Mouse (Mus musculus) MEL (cell line): ENCODE data around the gene Pycard. TPM values are rescaled to one million over a fixed set of nuclear protein-coding genes. Genes with fewer than 3 reads are reported as not detected.
A peak's percentile ranks its signal among the peaks of the same experiment; 100 is the strongest.

Source experiments
- DNase-seq: peaks from one replicate; pipeline ENCODE4 v3.0.0; 2011; ENCODE audit warnings: low read depth, low spot score
- H3K27ac ChIP-seq: 2 replicates; pipeline ENCODE4 v1.5.1; 2012; ENCODE audit warnings: low read depth, mild to moderate bottlenecking, control low read depth, low read length, moderate library complexity; ENCODE audit not compliant: control insufficient read depth
- H3K27me3 ChIP-seq, 2 experiments: fragments of 150-350 bp in 1 of 2; sonication (generic) in 1 of 2; 2 replicates each; pipeline ENCODE4 v1.6.1; 2012; ENCODE audit warnings: low read length in 2 of 2, mild to moderate bottlenecking in 2 of 2, improper control_type of control experiment in 1 of 2, moderate library complexity in 1 of 2; ENCODE audit not compliant: insufficient read depth in 2 of 2, control insufficient read depth in 1 of 2
- H3K36me3 ChIP-seq, 2 experiments: 2 replicates each; pipeline ENCODE4 v1.6.1; 2012 to 2014; ENCODE audit warnings: low read length in 2 of 2, improper control_type of control experiment in 1 of 2, inconsistent platforms in 1 of 2, mild to moderate bottlenecking in 1 of 2; ENCODE audit not compliant: insufficient read depth in 2 of 2, control insufficient read depth in 1 of 2
- H3K4me1 ChIP-seq, 2 experiments: fragments of 150-350 bp in 1 of 2; sonication (generic) in 1 of 2; 2 replicates each; pipeline ENCODE4 v1.6.1; 2012; ENCODE audit warnings: low read length in 2 of 2, improper control_type of control experiment in 1 of 2, mild to moderate bottlenecking in 1 of 2; ENCODE audit not compliant: insufficient read depth in 2 of 2, control insufficient read depth in 1 of 2
- H3K4me3 ChIP-seq, 2 experiments: fragments of 150-350 bp in 1 of 2; sonication (generic) in 1 of 2; 2 replicates each; pipeline ENCODE4 v1.5.1; 2012; ENCODE audit warnings: low read depth in 2 of 2, low read length in 2 of 2, mild to moderate bottlenecking in 2 of 2, moderate library complexity in 2 of 2, control low read depth in 1 of 2, improper control_type of control experiment in 1 of 2; ENCODE audit not compliant: control insufficient read depth in 1 of 2, insufficient read depth in 1 of 2
- H3K79me2 ChIP-seq: 2 replicates; pipeline ENCODE4 v1.6.1; 2012; ENCODE audit warnings: mild to moderate bottlenecking, low read length, moderate library complexity; ENCODE audit not compliant: control insufficient read depth, poor library complexity, insufficient read depth
- H3K9ac ChIP-seq: 2 replicates; pipeline ENCODE4 v1.6.1; 2012; ENCODE audit warnings: low read depth, mild to moderate bottlenecking, control low read depth, low read length, moderate library complexity; ENCODE audit not compliant: control insufficient read depth, poor library complexity, severe bottlenecking
- H3K9me3 ChIP-seq: fragments of 150-350 bp; sonication (generic); replicated peaks from 2 replicates; pipeline ENCODE4 v1.6.1; 2012; ENCODE audit warnings: mild to moderate bottlenecking, low read length, improper control_type of control experiment, moderate library complexity; ENCODE audit not compliant: insufficient read depth
- BHLHE40 ChIP-seq: IDR thresholded peaks from 2 replicates; pipeline ENCODE4 v1.6.1; 2012; ENCODE audit warnings: low read depth, mild to moderate bottlenecking, inconsistent platforms, low read length, improper control_type of control experiment, borderline replicate concordance
- CHD1 ChIP-seq: IDR thresholded peaks from 2 replicates; pipeline ENCODE4 v1.6.1; 2012; ENCODE audit warnings: low read depth, mild to moderate bottlenecking, inconsistent platforms, low read length, improper control_type of control experiment
- CTCF ChIP-seq, 3 experiments: IDR thresholded peaks in 2 of 3; conservative IDR thresholded peaks in 1 of 3; 2 replicates each; pipeline ENCODE4 v1.5.1; 2011 to 2012; ENCODE audit warnings: low read length in 3 of 3, low read depth in 2 of 3, mild to moderate bottlenecking in 2 of 3, improper control_type of control experiment in 1 of 3, inconsistent platforms in 1 of 3, mixed read lengths in 1 of 3, moderate library complexity in 1 of 3; ENCODE audit not compliant: control insufficient read depth in 1 of 3, insufficient read depth in 1 of 3, poor library complexity in 1 of 3, severe bottlenecking in 1 of 3
- E2F4 ChIP-seq: IDR thresholded peaks from 2 replicates; pipeline ENCODE4 v1.6.1; 2011; ENCODE audit warnings: low read depth, low read length, improper control_type of control experiment, borderline replicate concordance
- GABPA ChIP-seq: IDR thresholded peaks from 2 replicates; pipeline ENCODE4 v1.6.1; 2012; ENCODE audit warnings: low read depth, mild to moderate bottlenecking, inconsistent platforms, low read length, improper control_type of control experiment, moderate library complexity
- GATA1 ChIP-seq: IDR thresholded peaks from 2 replicates; pipeline ENCODE4 v1.6.1; 2011; ENCODE audit warnings: low read depth, low read length, improper control_type of control experiment
- MYC ChIP-seq: IDR thresholded peaks from 2 replicates; pipeline ENCODE4 v1.6.1; 2011; ENCODE audit warnings: low read depth, mild to moderate bottlenecking, low read length, improper control_type of control experiment, moderate library complexity
- RAD21 ChIP-seq: IDR thresholded peaks from 2 replicates; pipeline ENCODE4 v1.6.1; 2011; ENCODE audit warnings: mild to moderate bottlenecking, low read depth, low read length, improper control_type of control experiment
- SIN3A ChIP-seq: IDR thresholded peaks from 2 replicates; pipeline ENCODE4 v1.6.1; 2012; ENCODE audit warnings: low read length, improper control_type of control experiment, inconsistent platforms
- SMC3 ChIP-seq: IDR thresholded peaks from 2 replicates; pipeline ENCODE4 v1.6.1; 2011; ENCODE audit warnings: low read depth, low read length, improper control_type of control experiment
- TBP ChIP-seq: IDR thresholded peaks from 2 replicates; pipeline ENCODE4 v1.8.0; 2011; ENCODE audit warnings: low read depth, low read length, improper control_type of control experiment
- TCF12 ChIP-seq: IDR thresholded peaks from 2 replicates; pipeline ENCODE4 v1.6.1; 2014; ENCODE audit warnings: low read depth, mild to moderate bottlenecking, inconsistent platforms, low read length, improper control_type of control experiment, moderate library complexity
- USF1 ChIP-seq: IDR thresholded peaks from 2 replicates; pipeline ENCODE4 v1.6.1; 2014; ENCODE audit warnings: low read depth, mild to moderate bottlenecking, inconsistent platforms, low read length, improper control_type of control experiment, moderate library complexity
- ZKSCAN1 ChIP-seq: IDR thresholded peaks from 2 replicates; pipeline ENCODE4 v1.6.1; 2012; ENCODE audit warnings: low read depth, mild to moderate bottlenecking, inconsistent platforms, low read length, improper control_type of control experiment, moderate library complexity
- polyA plus RNA-seq, 2 experiments: library from polyadenylated mRNA; stranded (reverse) in 1 of 2; unstranded in 1 of 2; fragments of >175 nt in 1 of 2; fragments of >200 nt in 1 of 2; gene quantifications; 2 replicates each; pipeline versions ENCODE4 v1.2.1 to v1.2.4; 2012; ENCODE audit warnings: low replicate concordance in 2 of 2, low read depth in 1 of 2; ENCODE audit not compliant: insufficient read length in 2 of 2, insufficient read depth in 1 of 2, missing spikeins in 1 of 2
- total RNA-seq: library from RNA; depleted of rRNA; stranded (reverse); fragments of 300-350 nt; gene quantifications from 2 replicates; pipeline ENCODE4 v1.2.3, GENCODE M21; 2012

Pycard gene
- total and polyA plus RNA-seq, 3 experiments: 0.12 to 0.24 TPM; not detected in 1

DNA sequence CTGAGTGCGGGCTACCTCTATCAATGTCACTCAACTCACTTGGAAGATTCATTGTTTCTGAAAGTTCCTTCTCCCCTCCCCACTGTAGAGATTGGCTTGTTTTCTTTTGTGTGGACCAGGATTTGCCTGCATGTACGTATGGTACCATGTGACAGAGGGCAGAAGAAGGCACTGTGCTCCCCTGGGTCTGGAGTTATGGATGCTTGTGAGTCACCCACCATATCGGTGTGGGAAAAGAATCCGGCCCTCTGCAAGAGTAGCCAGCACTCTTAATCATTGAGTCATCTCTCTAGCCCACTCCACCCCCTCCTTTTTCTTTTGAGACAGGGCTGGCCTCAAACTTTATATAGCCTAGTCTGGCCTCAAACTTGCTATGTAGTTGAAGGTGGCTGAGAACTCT, 31.3 kb upstream of the Pycard start (continued):
- TF ChIP-seq SMC3: no peak

DNA sequence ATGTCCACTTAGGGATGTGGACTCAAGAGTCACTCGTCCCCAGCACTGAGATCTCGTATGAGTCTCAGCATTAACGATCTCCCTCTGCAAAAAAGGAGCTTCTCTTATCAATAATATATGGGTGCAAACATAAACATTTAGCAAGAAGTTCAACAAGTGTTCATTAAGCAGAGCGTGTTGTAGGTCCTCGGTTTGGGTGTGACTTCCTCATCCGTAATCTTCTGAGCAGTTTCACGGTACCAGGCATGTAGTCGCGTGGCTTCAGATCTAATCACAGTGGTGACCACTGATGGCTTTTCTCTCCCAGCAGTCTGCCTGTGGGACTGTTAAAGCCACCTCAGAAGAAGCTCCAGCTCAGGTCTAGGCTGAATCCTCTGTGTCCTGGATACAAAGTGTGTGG, 30.7 kb upstream of the Pycard start:
- H3K27ac ChIP-seq: no peak overlapping the region
- TF ChIP-seq ZKSCAN1 (no peak), BHLHE40 (peak; percentile 60; the same call in 1 of the 2 replicates), RAD21 (no peak), TCF12 (no peak), SMC3 (no peak), CTCF (IDR thresholded peaks at IDR 0.05 in 2 of 3, conservative IDR thresholded peaks at IDR 0.05 in 1 of 3; ENCODE audit: control insufficient read depth in 1 of 3, insufficient read depth in 1 of 3, low read depth in 2 of 3, low read length in 3 of 3, poor library complexity in 1 of 3, severe bottlenecking in 1 of 3) (no peak), GATA1 (no peak), CHD1 (no peak)
- TF ChIP-seq, all 39 proteins: peak for 1
- Histone ChIP-seq H3K9ac (no peak overlapping the region), H3K79me2 (no peaks in the 10 kb centered on the region), H3K27me3 (no peaks in the 10 kb centered on the region), H3K9me3 (no peaks in the 10 kb centered on the region), H3K4me1 (peaks cover 0 to 4% of the 10 kb centered on the region in 2 experiments; a peak in 1 of 4 replicates), H3K4me3 (no peak overlapping the region), H3K36me3 (no peaks in the 10 kb centered on the region)
- DNase-seq: peak; percentile 38

DNA sequence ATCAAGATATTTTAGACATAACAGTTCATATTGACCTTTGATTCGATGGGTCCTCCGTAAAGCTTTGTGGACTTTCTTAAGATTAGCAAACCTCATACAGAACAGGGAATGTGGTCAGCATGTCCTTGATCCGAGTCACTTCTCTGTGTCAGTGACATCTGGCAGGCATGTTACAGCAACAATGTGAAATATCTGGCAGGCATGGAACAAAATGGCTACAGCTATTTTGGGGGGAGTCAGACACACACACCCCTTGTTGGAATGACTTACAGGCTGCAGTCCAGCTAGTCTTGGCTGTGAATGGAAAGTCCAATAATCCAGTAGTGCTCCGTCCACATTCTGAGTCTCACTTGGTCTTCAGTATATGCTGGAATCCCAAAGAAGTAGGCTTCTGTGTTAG, 29.9 kb upstream of the Pycard start:
- no peaks in the 10 kb centered on the region for H3K79me2 ChIP-seq
- H3K27me3 ChIP-seq: no peaks in the 10 kb centered on the region
- H3K9ac ChIP-seq: no peak overlapping the region
- H3K36me3 ChIP-seq: no peaks in the 10 kb centered on the region
- no peaks in the 10 kb centered on the region for H3K9me3 ChIP-seq
- DNase-seq: no peak
- no peak overlapping the region for H3K27ac ChIP-seq
- H3K4me1 ChIP-seq: peaks cover 0 to 4% of the 10 kb centered on the region in 2 experiments; a peak in 1 of 4 replicates
- H3K4me3 ChIP-seq: no peak overlapping the region
- TF ChIP-seq SMC3: no peak
- TF ChIP-seq CHD1: no peak
- no peak for TF ChIP-seq TBP
- no peak for TF ChIP-seq SIN3A
- no peak for TF ChIP-seq GABPA
- no peak for TF ChIP-seq USF1
- no peak for TF ChIP-seq MYC
- TF ChIP-seq CTCF (IDR thresholded peaks at IDR 0.05 in 2 of 3, conservative IDR thresholded peaks at IDR 0.05 in 1 of 3; ENCODE audit: control insufficient read depth in 1 of 3, insufficient read depth in 1 of 3, low read depth in 2 of 3, low read length in 3 of 3, poor library complexity in 1 of 3, severe bottlenecking in 1 of 3): no peak
- no peak for TF ChIP-seq BHLHE40
- TF ChIP-seq GATA1: no peak
- TF ChIP-seq E2F4: no peak
